Mouse (Mus musculus): ENCODE results near the gene Anks1. TPM values are rescaled to one million over a fixed set of nuclear protein-coding genes. Genes with fewer than 3 reads are reported as not detected.

Anks1 gene
- polyA plus RNA-seq, 1 experiment from 2014 or later = 19.3 TPM

- no peaks in the 10 kb centered on the region; the same call in 1 of the 2 replicates for H3K36me3 ChIP-seq
- WGBS = 86% methylated on average over 4 of the region's 4 CpGs
- H3K4me3 ChIP-seq = no peak overlapping the region
- H3K27me3 ChIP-seq (ENCODE audit: low read depth, poor library complexity, severe bottlenecking) = no peaks in the 10 kb centered on the region
- no peak overlapping the region for H3K27ac ChIP-seq (replicated peaks)
- DNase-seq (ENCODE audit: low spot score) = no peak
- H3K9me3 ChIP-seq (replicated peaks) = no peaks in the 10 kb centered on the region
- peaks cover 15% of the 10 kb centered on the region for H3K4me1 ChIP-seq
These were observed 28.0 kb downstream of the Anks1 start for GRCm38 (mm10) chr17:27937054-27937615.

DNA sequence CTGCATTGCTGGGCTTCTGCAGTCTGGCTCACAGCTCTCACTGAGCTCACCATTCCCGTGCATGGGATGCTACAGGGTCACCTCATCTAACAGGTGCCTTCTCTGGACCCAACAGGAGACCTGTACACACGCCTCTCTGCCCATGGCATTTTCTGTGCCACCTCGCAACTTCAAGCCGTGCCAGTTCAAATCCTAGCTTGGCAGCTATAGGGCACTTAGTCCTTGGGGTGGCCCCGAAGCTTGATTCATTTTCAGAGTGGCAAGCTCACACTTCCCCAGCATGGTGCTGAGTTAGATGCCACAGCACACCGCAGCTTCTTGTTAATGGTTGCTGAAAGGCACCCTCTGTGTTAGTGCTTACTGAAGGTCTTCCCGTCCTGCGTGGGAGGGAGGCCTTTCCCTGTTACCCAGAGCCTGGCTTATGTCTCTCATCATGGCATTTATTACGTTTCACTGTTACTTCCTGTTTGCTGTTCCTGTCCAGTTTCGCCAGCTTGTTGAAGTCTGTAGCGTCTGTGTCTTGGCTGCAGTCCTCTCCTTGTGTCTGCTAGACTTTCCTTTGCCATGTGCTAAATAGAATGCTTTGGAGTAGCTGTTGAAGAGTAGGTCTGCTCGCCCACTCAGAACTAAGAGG lies 29.1 kb downstream of the Anks1 start:
- WGBS = 87% methylated on average over 12 of the region's 12 CpGs
- Histone ChIP-seq H3K36me3 (no peaks in the 10 kb centered on the region; the same call in 1 of the 2 replicates), H3K4me3 (no peak overlapping the region), H3K27ac (replicated peaks) (no peak overlapping the region), H3K9me3 (replicated peaks) (no peaks in the 10 kb centered on the region), H3K27me3 (ENCODE audit: low read depth, poor library complexity, severe bottlenecking) (no peaks in the 10 kb centered on the region), H3K4me1 (peaks cover 16% of the 10 kb centered on the region)
- DNase-seq (ENCODE audit: low spot score) = no peak

DNA sequence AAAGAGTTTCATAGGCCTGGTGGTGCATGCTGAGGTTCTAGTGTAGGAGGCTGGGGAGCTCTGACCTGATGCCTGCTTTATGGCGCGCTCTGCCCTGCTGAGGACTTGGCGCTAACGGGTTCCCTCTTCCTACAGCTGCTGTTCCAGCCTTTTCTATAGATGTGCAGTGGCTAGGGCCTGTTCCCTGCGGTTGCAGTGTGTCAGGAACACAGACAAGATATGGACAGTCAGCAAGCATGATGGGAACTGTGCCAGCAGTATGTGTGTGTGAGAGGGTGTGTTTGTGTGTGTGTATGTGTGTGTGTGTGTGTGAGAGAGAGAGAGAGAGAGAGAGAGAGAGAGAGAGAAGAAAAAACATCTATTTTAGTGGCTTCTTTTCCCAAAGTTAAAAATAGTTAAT lies 29.9 kb downstream of the Anks1 start:
- no peaks in the 10 kb centered on the region for H3K27me3 ChIP-seq (ENCODE audit: low read depth, poor library complexity, severe bottlenecking)
- H3K4me1 ChIP-seq = peaks cover 16% of the 10 kb centered on the region
- no peaks in the 10 kb centered on the region for H3K9me3 ChIP-seq (replicated peaks)
- H3K4me3 ChIP-seq = no peak overlapping the region
- no peak for DNase-seq (ENCODE audit: low spot score)
- H3K27ac ChIP-seq (replicated peaks) = no peak overlapping the region
- WGBS = 89% methylated on average over 5 of the region's 5 CpGs
- no peaks in the 10 kb centered on the region; the same call in 1 of the 2 replicates for H3K36me3 ChIP-seq

- DNase-seq (ENCODE audit: low spot score) = no peak
These were observed 31.2 kb downstream of the Anks1 start for GRCm38 (mm10) chr17:27940352-27940751.

DNA sequence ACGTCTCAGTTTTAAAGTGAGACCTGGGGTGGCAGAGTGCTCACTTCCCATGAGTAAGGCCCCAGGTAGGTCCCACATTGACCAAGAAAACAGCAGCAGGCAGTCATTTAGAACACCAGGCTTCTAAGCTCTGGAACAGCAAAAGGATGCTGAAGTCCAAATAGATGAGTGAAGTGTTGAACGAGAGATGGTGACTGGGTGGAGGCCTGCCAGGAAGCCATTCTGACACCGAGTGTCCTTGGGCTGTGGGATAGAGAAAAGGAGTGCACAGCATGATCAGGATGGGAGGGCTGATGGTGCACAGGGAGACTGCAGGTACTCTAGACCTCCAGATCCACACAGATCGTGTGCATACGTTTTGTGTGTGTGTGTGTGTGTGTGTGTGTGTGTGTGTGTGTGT lies 32.1 kb downstream of the Anks1 start:
- no peaks in the 10 kb centered on the region for H3K27me3 ChIP-seq (ENCODE audit: low read depth, poor library complexity, severe bottlenecking)

More at GRCm38 (mm10) chr17:27940352-27940751, 31.2 kb downstream of the Anks1 start:
- 83% methylated on average over 4 of the region's 4 CpGs for WGBS
- no peaks in the 10 kb centered on the region for H3K9me3 ChIP-seq (replicated peaks)
- no peak overlapping the region for H3K4me3 ChIP-seq
- H3K27me3 ChIP-seq (ENCODE audit: low read depth, poor library complexity, severe bottlenecking) = no peaks in the 10 kb centered on the region
- peaks cover 17% of the 10 kb centered on the region for H3K4me1 ChIP-seq
- H3K36me3 ChIP-seq = no peaks in the 10 kb centered on the region
- no peak overlapping the region for H3K27ac ChIP-seq (replicated peaks)

GRCm38 (mm10) chr17:27941698-27942097 lies 32.6 kb downstream of the Anks1 start:
- 79% methylated on average over 2 of the region's 2 CpGs for WGBS
- Histone ChIP-seq H3K27me3 (ENCODE audit: low read depth, poor library complexity, severe bottlenecking) (no peaks in the 10 kb centered on the region), H3K4me1 (peaks cover 31% of the 10 kb centered on the region), H3K4me3 (no peak overlapping the region), H3K36me3 (no peaks in the 10 kb centered on the region), H3K27ac (replicated peaks) (no peak overlapping the region), H3K9me3 (replicated peaks) (no peaks in the 10 kb centered on the region)
- DNase-seq (ENCODE audit: low spot score) = no peak

More for the DNA sequence above, 32.1 kb downstream of the Anks1 start:
- Histone ChIP-seq H3K4me1 (peaks cover 26% of the 10 kb centered on the region), H3K36me3 (no peaks in the 10 kb centered on the region), H3K9me3 (replicated peaks) (no peaks in the 10 kb centered on the region), H3K27ac (replicated peaks) (no peak overlapping the region), H3K4me3 (no peak overlapping the region)
- WGBS = 92% methylated on average over 5 of the region's 5 CpGs
- no peak for DNase-seq (ENCODE audit: low spot score)

- no peak for DNase-seq (ENCODE audit: low spot score)
- Histone ChIP-seq H3K4me1 (peaks cover 27% of the 10 kb centered on the region), H3K36me3 (no peaks in the 10 kb centered on the region), H3K27me3 (ENCODE audit: low read depth, poor library complexity, severe bottlenecking) (no peaks in the 10 kb centered on the region), H3K9me3 (replicated peaks) (no peaks in the 10 kb centered on the region), H3K4me3 (no peak overlapping the region), H3K27ac (replicated peaks) (no peak overlapping the region)
- WGBS = 88% methylated on average over 4 of the region's 4 CpGs
These were observed 33.0 kb downstream of the Anks1 start for GRCm38 (mm10) chr17:27942131-27942530.

GRCm38 (mm10) chr17:27945546-27946216 lies 36.6 kb downstream of the Anks1 start:
- peak overlapping the region; percentile 38; the same call in 1 of the 2 replicates for H3K27ac ChIP-seq (replicated peaks)
- peaks cover 23% of the 10 kb centered on the region for H3K4me1 ChIP-seq
- H3K36me3 ChIP-seq = no peaks in the 10 kb centered on the region
- no peak overlapping the region for H3K4me3 ChIP-seq
- no peaks in the 10 kb centered on the region for H3K27me3 ChIP-seq (ENCODE audit: low read depth, poor library complexity, severe bottlenecking)
- H3K9me3 ChIP-seq (replicated peaks) = no peaks in the 10 kb centered on the region
- DNase-seq (ENCODE audit: low spot score) = no peak
- WGBS = 72% methylated on average over 6 of the region's 6 CpGs

DNA sequence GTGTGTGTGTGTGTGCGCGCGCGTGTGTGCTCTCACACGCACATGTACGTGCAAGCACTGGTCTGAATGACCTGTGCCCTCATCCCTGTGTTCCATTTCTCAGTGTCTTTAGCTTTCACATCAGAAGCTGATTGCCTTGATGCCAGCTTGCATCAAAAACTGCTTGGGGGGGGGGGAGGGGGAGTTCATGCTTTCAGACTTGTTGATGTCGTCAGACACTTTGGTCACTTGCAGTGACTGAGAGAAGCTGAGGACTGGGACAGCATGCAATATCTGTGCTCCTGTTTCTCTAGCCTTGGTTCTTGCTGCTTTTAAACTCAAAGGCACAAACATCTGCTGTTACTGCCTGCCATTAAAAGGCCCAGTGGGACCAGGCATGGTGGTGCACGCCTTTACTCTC lies 37.3 kb downstream of the Anks1 start:
- Histone ChIP-seq H3K9me3 (replicated peaks) (no peaks in the 10 kb centered on the region), H3K36me3 (no peaks in the 10 kb centered on the region), H3K4me1 (peaks cover 23% of the 10 kb centered on the region), H3K4me3 (no peak overlapping the region), H3K27ac (replicated peaks) (0 out of 2 replicates have a peak overlapping the region, but pooled peaks have one; percentile 38), H3K27me3 (ENCODE audit: low read depth, poor library complexity, severe bottlenecking) (no peaks in the 10 kb centered on the region)
- no peak for DNase-seq (ENCODE audit: low spot score)
- WGBS = 91% methylated on average over 8 of the region's 8 CpGs

DNA sequence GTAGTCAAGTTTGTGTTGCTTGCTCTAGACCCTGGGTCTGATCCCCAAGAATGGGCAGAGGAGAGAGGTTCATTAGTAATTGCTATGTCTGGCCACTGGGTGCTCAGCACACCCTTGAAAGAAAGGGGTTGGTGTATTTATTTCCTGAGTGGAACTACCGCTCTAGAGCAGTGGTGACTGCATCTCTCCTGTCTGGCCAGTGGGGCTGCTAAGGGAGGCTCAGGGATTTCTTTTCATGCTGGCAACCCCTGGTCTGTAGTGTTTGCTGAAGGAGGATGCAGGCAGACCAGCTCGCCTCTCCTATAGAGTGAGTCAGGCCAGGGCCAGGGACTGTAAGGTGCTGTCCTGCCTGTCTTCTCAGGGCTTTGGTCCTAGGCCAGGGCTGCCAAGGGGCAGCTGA lies 38.0 kb downstream of the Anks1 start:
- Histone ChIP-seq H3K27ac (replicated peaks) (0 out of 2 replicates have a peak overlapping the region, but pooled peaks have one; percentile 3), H3K4me3 (no peak overlapping the region), H3K36me3 (no peaks in the 10 kb centered on the region), H3K4me1 (peaks cover 15% of the 10 kb centered on the region), H3K27me3 (ENCODE audit: low read depth, poor library complexity, severe bottlenecking) (no peaks in the 10 kb centered on the region), H3K9me3 (replicated peaks) (no peaks in the 10 kb centered on the region)
- WGBS = 92% methylated on average over 2 of the region's 2 CpGs
- no peak for DNase-seq (ENCODE audit: low spot score)

DNA sequence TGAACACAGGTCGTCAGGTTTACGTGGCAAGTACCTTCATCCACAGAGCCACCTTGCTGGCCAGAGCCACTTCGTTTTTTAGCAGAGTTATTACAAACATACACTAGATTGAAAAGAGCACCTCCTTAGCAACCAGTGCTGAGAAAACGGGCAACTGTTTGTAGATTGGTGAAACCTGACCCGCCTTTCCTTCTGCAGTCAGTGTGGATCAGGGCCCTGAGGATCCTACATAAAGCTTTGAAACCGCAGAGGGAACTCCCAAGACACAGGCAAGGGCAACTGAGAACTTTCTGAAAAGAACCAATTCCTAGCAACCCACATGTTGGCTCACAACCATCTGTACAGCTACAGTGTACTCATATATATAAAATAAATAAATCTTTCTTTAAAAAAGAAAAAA lies 44.0 kb downstream of the Anks1 start:
- H3K4me1 ChIP-seq = peaks cover 7% of the 10 kb centered on the region; the same call in 1 of the 2 replicates
- H3K4me3 ChIP-seq = no peak overlapping the region
- no peaks in the 10 kb centered on the region for H3K27me3 ChIP-seq (ENCODE audit: low read depth, poor library complexity, severe bottlenecking)
- no peak for DNase-seq (ENCODE audit: low spot score)
- H3K9me3 ChIP-seq (replicated peaks) = no peaks in the 10 kb centered on the region
- no peak overlapping the region for H3K27ac ChIP-seq (replicated peaks)
- H3K36me3 ChIP-seq = no peaks in the 10 kb centered on the region
- 77% methylated on average over 6 of the region's 6 CpGs for WGBS

GRCm38 (mm10) chr17:27954629-27955402 lies 45.7 kb downstream of the Anks1 start:
- no peak for DNase-seq (ENCODE audit: low spot score)
- WGBS = 75% methylated on average over 14 of the region's 14 CpGs
- H3K36me3 ChIP-seq = no peaks in the 10 kb centered on the region
- peaks cover 7% of the 10 kb centered on the region; the same call in 1 of the 2 replicates for H3K4me1 ChIP-seq
- no peaks in the 10 kb centered on the region for H3K9me3 ChIP-seq (replicated peaks)
- no peak overlapping the region for H3K4me3 ChIP-seq
- H3K27me3 ChIP-seq (ENCODE audit: low read depth, poor library complexity, severe bottlenecking) = no peaks in the 10 kb centered on the region
- peak overlapping the region; percentile 3; the same call in 1 of the 2 replicates for H3K27ac ChIP-seq (replicated peaks)
